Mouse (Mus musculus) liver, embryonic 14.5 days (tissue): ENCODE data around the gene B3gnt5. TPM values are rescaled to one million over a fixed set of nuclear protein-coding genes. Genes with fewer than 3 reads are reported as not detected.

Source experiments
- ATAC-seq: fragments of 200-750 bp; cut with Nextera tagmentation; 2 replicates; pipeline ENCODE4 v1.8.0; 2017; ENCODE audit warnings: moderate number of reproducible peaks, mild to moderate bottlenecking, moderate library complexity; ENCODE audit not compliant: insufficient read depth
- DNase-seq, 3 experiments: peaks; one replicate each; pipeline ENCODE4 v3.0.0-alpha.2; 2012 to 2013; ENCODE audit warnings: low read depth in 3 of 3, low spot score in 3 of 3
- H3K27ac ChIP-seq: fragments of 300-500 bp; sonication (generic); 2 replicates; pipeline ENCODE4 v1.5.1; 2014; ENCODE audit warnings: moderate library complexity, mild to moderate bottlenecking, control low read depth, inconsistent platforms
- H3K27me3 ChIP-seq: fragments of 300-500 bp; sonication (generic); 2 replicates; pipeline ENCODE4 v1.6.1; 2014; ENCODE audit warnings: mild to moderate bottlenecking, low read length, moderate library complexity; ENCODE audit not compliant: control insufficient read depth, insufficient read depth
- H3K36me3 ChIP-seq: fragments of 300-500 bp; sonication (generic); replicated peaks from 2 replicates; pipeline ENCODE4 v1.6.1; 2014; ENCODE audit warnings: low read depth; ENCODE audit not compliant: control insufficient read depth, insufficient read depth
- H3K4me1 ChIP-seq, 2 experiments: fragments of 200-500 bp in 1 of 2; fragments of 300-500 bp in 1 of 2; sonication (generic) in 1 of 2; replicated peaks; 2 replicates each; pipeline ENCODE4 v1.6.1; 2012 to 2014; ENCODE audit warnings: antibody characterized with exemption in 1 of 2, inconsistent platforms in 1 of 2, low read length in 1 of 2; ENCODE audit not compliant: control insufficient read depth in 2 of 2, insufficient read depth in 2 of 2
- H3K4me2 ChIP-seq: fragments of 300-500 bp; sonication (generic); 2 replicates; pipeline ENCODE4 v1.6.1; 2014; ENCODE audit warnings: low read depth, mild to moderate bottlenecking, control low read depth, moderate library complexity
- H3K4me3 ChIP-seq, 2 experiments: fragments of 200-500 bp in 1 of 2; fragments of 300-500 bp in 1 of 2; sonication (generic) in 1 of 2; 2 replicates each; pipeline ENCODE4 v1.5.1; 2012 to 2014; ENCODE audit warnings: low read depth in 2 of 2, low read length in 2 of 2, mild to moderate bottlenecking in 2 of 2, control low read depth in 1 of 2, inconsistent platforms in 1 of 2, moderate library complexity in 1 of 2; ENCODE audit not compliant: insufficient read depth in 1 of 2
- H3K9ac ChIP-seq: fragments of 300-500 bp; sonication (generic); replicated peaks from 2 replicates; pipeline ENCODE4 v1.6.1; 2014; ENCODE audit warnings: mild to moderate bottlenecking, control low read depth, moderate library complexity
- H3K9me3 ChIP-seq: fragments of 300-500 bp; sonication (generic); 2 replicates; pipeline ENCODE4 v1.6.1; 2016; ENCODE audit warnings: low read length, mixed read lengths; ENCODE audit not compliant: control insufficient read depth
- CTCF ChIP-seq: IDR thresholded peaks from 2 replicates; pipeline ENCODE4 v1.5.1; 2016; ENCODE audit warnings: antibody characterized with exemption, low read depth, control low read depth
- EP300 ChIP-seq: IDR thresholded peaks from 2 replicates; pipeline ENCODE4 v1.6.1; 2016; ENCODE audit warnings: antibody characterized with exemption, low read depth
- WGBS: fragments of 180-500 bp; shearing (Covaris S2); extraction: QIAGEN DNeasy Blood & Tissue Kit; methylation state at CpG from one replicate; pipeline ENCODE4 v1.1.7; 2014; ENCODE audit not compliant: insufficient replicate concordance; 5-methylcytosine and 5-hydroxymethylcytosine counted together
- polyA plus RNA-seq, 2 experiments: library from polyadenylated mRNA; depleted of rRNA in 1 of 2; stranded (reverse) in 1 of 2; unstranded in 1 of 2; fragments of >200 nt; fragmentation: Nextera tagmentation in 1 of 2; extraction: Ambion mirVana in 1 of 2; gene quantifications; 2 replicates each; pipeline versions ENCODE4 v1.2.1 to v1.2.3; 2012 to 2014

The B3gnt5 gene
- polyA plus RNA-seq, 2 experiments: 0.08 to 0.24 TPM

DNA sequence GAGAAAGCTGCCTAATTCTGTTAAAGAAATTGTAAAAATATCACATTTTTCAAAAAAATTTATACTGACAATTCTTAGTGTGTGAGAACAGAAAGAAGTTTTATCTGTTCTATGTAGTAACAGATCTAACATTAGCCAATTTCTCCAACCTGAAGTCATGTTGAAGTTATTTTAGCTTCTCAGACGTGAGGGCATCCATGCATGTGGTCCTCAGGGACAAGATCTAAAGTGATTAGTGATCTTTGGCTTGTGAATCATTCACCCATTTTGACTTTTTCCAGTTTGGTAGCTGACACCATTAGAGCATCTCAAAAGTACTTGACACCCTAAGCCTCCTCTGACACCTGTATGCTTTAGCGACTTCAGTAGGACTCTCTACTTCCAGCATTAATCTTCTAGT is 29.9 kb downstream of the B3gnt5 start:
- Histone ChIP-seq H3K36me3 (no peaks in the 10 kb centered on the region), H3K9ac (no peak overlapping the region), H3K9me3 (no peaks in the 10 kb centered on the region), H3K27me3 (no peaks in the 10 kb centered on the region), H3K4me1 (no peaks in the 10 kb centered on the region), H3K4me3 (no peak overlapping the region), H3K27ac (no peak overlapping the region), H3K4me2 (no peak overlapping the region)
- TF ChIP-seq CTCF (no peak), EP300 (no peak)
- ATAC-seq: no peak
- no peak for DNase-seq
- WGBS: 51% methylated on average over 2 of the region's 2 CpGs

DNA sequence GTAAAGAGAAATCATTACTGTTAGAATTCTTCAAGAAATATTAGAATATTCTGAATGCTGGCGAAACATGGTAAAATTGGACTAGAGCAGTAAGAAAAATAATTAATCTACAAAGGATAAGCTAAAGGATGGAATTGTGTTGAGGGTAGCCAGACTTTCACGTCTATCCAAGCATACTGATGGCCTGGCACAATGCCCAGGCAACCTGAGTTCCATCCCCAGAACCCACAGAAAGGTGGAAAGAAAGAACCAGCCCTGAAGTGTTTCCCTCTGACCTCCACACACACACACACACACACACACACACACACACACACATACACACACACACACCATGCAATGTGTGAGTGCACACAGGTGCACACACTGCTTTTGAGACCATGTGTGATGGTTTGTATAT is 58.8 kb downstream of the B3gnt5 start:
- WGBS: 56% methylated on average over 2 of the region's 2 CpGs
- Histone ChIP-seq H3K4me2 (no peak overlapping the region), H3K9me3 (no peaks in the 10 kb centered on the region), H3K9ac (no peak overlapping the region), H3K4me3 (no peak overlapping the region), H3K4me1 (no peaks in the 10 kb centered on the region), H3K27ac (no peak overlapping the region), H3K27me3 (no peaks in the 10 kb centered on the region), H3K36me3 (no peaks in the 10 kb centered on the region)
- ATAC-seq: no peak
- TF ChIP-seq CTCF (no peak), EP300 (no peak)
- no peak for DNase-seq

Other genes with a start within 250 kb of the B3gnt5 start
- gene Olfr167, start 237.9 kb upstream of the B3gnt5 start, polyA plus RNA-seq (2012; rRNA removed): not detected in 2 replicates
- gene Olfr167, start 237.9 kb upstream of the B3gnt5 start, polyA plus RNA-seq (2014; fragmentation: Nextera tagmentation; extraction: Ambion mirVana): not detected in 2 replicates
- gene Olfr168, start 224.7 kb upstream of the B3gnt5 start, polyA plus RNA-seq (2012; rRNA removed): not detected in 2 replicates
- gene Olfr168, start 224.7 kb upstream of the B3gnt5 start, polyA plus RNA-seq (2014; fragmentation: Nextera tagmentation; extraction: Ambion mirVana): not detected in 2 replicates
- not detected in 2 replicates for gene Olfr169, start 188.4 kb upstream of the B3gnt5 start, polyA plus RNA-seq (2012; rRNA removed)
- not detected in 2 replicates for gene Olfr169, start 188.4 kb upstream of the B3gnt5 start, polyA plus RNA-seq (2014; fragmentation: Nextera tagmentation; extraction: Ambion mirVana)
- gene Olfr170, start 148.3 kb upstream of the B3gnt5 start, polyA plus RNA-seq (2012; rRNA removed): not detected in 2 replicates
- gene Olfr170, start 148.3 kb upstream of the B3gnt5 start, polyA plus RNA-seq (2014; fragmentation: Nextera tagmentation; extraction: Ambion mirVana): not detected in 2 replicates
- gene Olfr171, start 130.3 kb upstream of the B3gnt5 start, polyA plus RNA-seq (2012; rRNA removed): not detected in 2 replicates
- gene Olfr171, start 130.3 kb upstream of the B3gnt5 start, polyA plus RNA-seq (2014; fragmentation: Nextera tagmentation; extraction: Ambion mirVana): not detected in 2 replicates
- not detected in 2 replicates for gene Lamp3, start 53.8 kb upstream of the B3gnt5 start, polyA plus RNA-seq (2012; rRNA removed)
- gene Lamp3, start 53.8 kb upstream of the B3gnt5 start, polyA plus RNA-seq (2014; fragmentation: Nextera tagmentation; extraction: Ambion mirVana): 0.06 TPM in 1 of 2 replicates, not detected in the other
- gene Klhl6, start 222.8 kb downstream of the B3gnt5 start, polyA plus RNA-seq (2012; rRNA removed): 3.9 and 5.0 TPM in 2 replicates
- gene Klhl6, start 222.8 kb downstream of the B3gnt5 start, polyA plus RNA-seq (2014; fragmentation: Nextera tagmentation; extraction: Ambion mirVana): 7.7 and 8.2 TPM in 2 replicates